Mouse (Mus musculus): ENCODE measurements around the gene Nfil3. TPM values are rescaled to one million over a fixed set of nuclear protein-coding genes. Genes with fewer than 3 reads are reported as not detected.

Nfil3 gene
- polyA plus RNA-seq, 1 experiment from 2014 or later = 48.0 TPM

- Histone ChIP-seq H3K4me1 (replicated peaks) (peaks cover 35% of the 10 kb centered on the region), H3K27me3 (no peaks in the 10 kb centered on the region), H3K4me3 (peak overlapping the region; percentile 83), H3K36me3 (no peaks in the 10 kb centered on the region), H3K27ac (replicated peaks) (peak overlapping the region; percentile 97), H3K4me2 (peak overlapping the region; percentile 96), H3K9ac (peak overlapping the region; percentile 81), H3K9me3 (no peaks in the 10 kb centered on the region)
- ATAC-seq (ENCODE audit: low FRiP score, low read depth) = peak; percentile 85
- WGBS = under 1% methylated on average over 57 of the region's 77 CpGs
Measured at GRCm38 (mm10) chr13:52980211-52980950, 492 bp downstream of the Nfil3 start.

- ATAC-seq (ENCODE audit: low FRiP score, low read depth) = no peak
- Histone ChIP-seq H3K4me2 (peak overlapping the region; percentile 96), H3K9me3 (no peaks in the 10 kb centered on the region), H3K4me1 (replicated peaks) (peaks cover 44% of the 10 kb centered on the region), H3K27me3 (no peaks in the 10 kb centered on the region), H3K4me3 (peak overlapping the region; percentile 83), H3K9ac (peak overlapping the region; percentile 81), H3K36me3 (no peaks in the 10 kb centered on the region), H3K27ac (replicated peaks) (peak overlapping the region; percentile 97)
- WGBS = under 1% methylated on average over 22 of the region's 22 CpGs
Measured at GRCm38 (mm10) chr13:52979331-52980051, 1.4 kb downstream of the Nfil3 start.

GRCm38 (mm10) chr13:52978321-52978981 lies 2.4 kb downstream of the Nfil3 start:
- H3K4me3 ChIP-seq = peak overlapping the region; percentile 83
- WGBS = under 1% methylated on average over 61 of the region's 64 CpGs
- peak; percentile 25; the same call in 1 of the 2 replicates for ATAC-seq (ENCODE audit: low FRiP score, low read depth)
- H3K9ac ChIP-seq = peak overlapping the region; percentile 92
- peak overlapping the region; percentile 96 for H3K4me2 ChIP-seq
- H3K9me3 ChIP-seq = no peaks in the 10 kb centered on the region
- no peaks in the 10 kb centered on the region for H3K36me3 ChIP-seq
- H3K27ac ChIP-seq (replicated peaks) = peak overlapping the region; percentile 97
- peaks cover 44% of the 10 kb centered on the region for H3K4me1 ChIP-seq (replicated peaks)
- no peaks in the 10 kb centered on the region for H3K27me3 ChIP-seq

- Histone ChIP-seq H3K4me3 (peak overlapping the region; percentile 83), H3K4me2 (peak overlapping the region; percentile 96), H3K27me3 (no peaks in the 10 kb centered on the region), H3K4me1 (replicated peaks) (peaks cover 44% of the 10 kb centered on the region), H3K36me3 (no peaks in the 10 kb centered on the region), H3K9me3 (no peaks in the 10 kb centered on the region), H3K27ac (replicated peaks) (peak overlapping the region; percentile 97), H3K9ac (peak overlapping the region; percentile 92)
- 15% methylated on average over 4 of the region's 4 CpGs for WGBS
- ATAC-seq (ENCODE audit: low FRiP score, low read depth) = no peak
Measured at GRCm38 (mm10) chr13:52977757-52978156, 3.1 kb downstream of the Nfil3 start.

- no peak for ATAC-seq (ENCODE audit: low FRiP score, low read depth)
- Histone ChIP-seq H3K4me2 (peak overlapping the region; percentile 96), H3K36me3 (no peaks in the 10 kb centered on the region), H3K27ac (replicated peaks) (peak overlapping the region; percentile 97), H3K27me3 (no peaks in the 10 kb centered on the region), H3K4me3 (peak overlapping the region; percentile 83), H3K9me3 (no peaks in the 10 kb centered on the region), H3K9ac (peak overlapping the region; percentile 92), H3K4me1 (replicated peaks) (peaks cover 40% of the 10 kb centered on the region)
- 69% methylated on average over 9 of the region's 9 CpGs for WGBS
Measured at GRCm38 (mm10) chr13:52977221-52977609, 3.7 kb downstream of the Nfil3 start.

GRCm38 (mm10) chr13:52976510-52977220 lies 4.2 kb downstream of the Nfil3 start:
- H3K4me3 ChIP-seq = peak overlapping the region; percentile 6; the same call in 1 of the 2 replicates
- H3K27ac ChIP-seq (replicated peaks) = peak overlapping the region; percentile 35; the same call in 1 of the 2 replicates
- no peaks in the 10 kb centered on the region for H3K9me3 ChIP-seq
- no peaks in the 10 kb centered on the region for H3K36me3 ChIP-seq
- H3K27me3 ChIP-seq = no peaks in the 10 kb centered on the region
- 17% methylated on average over 16 of the region's 16 CpGs for WGBS
- peak overlapping the region; percentile 96 for H3K4me2 ChIP-seq
- H3K4me1 ChIP-seq (replicated peaks) = peaks cover 35% of the 10 kb centered on the region
- H3K9ac ChIP-seq = no peak overlapping the region
- ATAC-seq (ENCODE audit: low FRiP score, low read depth) = no peak

GRCm38 (mm10) chr13:52976130-52976509 lies 4.8 kb downstream of the Nfil3 start:
- 37% methylated on average over 8 of the region's 8 CpGs for WGBS
- H3K27ac ChIP-seq (replicated peaks) = peak overlapping the region; percentile 35; the same call in 1 of the 2 replicates
- H3K9ac ChIP-seq = no peak overlapping the region
- H3K36me3 ChIP-seq = no peaks in the 10 kb centered on the region
- H3K4me2 ChIP-seq = peak overlapping the region; percentile 96
- H3K4me3 ChIP-seq = 0 out of 2 replicates have a peak overlapping the region, but pooled peaks have one; percentile 6
- no peaks in the 10 kb centered on the region for H3K27me3 ChIP-seq
- no peak for ATAC-seq (ENCODE audit: low FRiP score, low read depth)
- no peaks in the 10 kb centered on the region for H3K9me3 ChIP-seq
- peaks cover 35% of the 10 kb centered on the region for H3K4me1 ChIP-seq (replicated peaks)

GRCm38 (mm10) chr13:52974676-52975075 lies 6.2 kb downstream of the Nfil3 start:
- ATAC-seq (ENCODE audit: low FRiP score, low read depth) = no peak
- Histone ChIP-seq H3K4me1 (replicated peaks) (peaks cover 35% of the 10 kb centered on the region), H3K4me3 (no peak overlapping the region), H3K9me3 (no peaks in the 10 kb centered on the region), H3K36me3 (no peaks in the 10 kb centered on the region), H3K27ac (replicated peaks) (no peak overlapping the region), H3K27me3 (no peaks in the 10 kb centered on the region), H3K4me2 (no peak overlapping the region), H3K9ac (no peak overlapping the region)
- WGBS = 76% methylated on average over 3 of the region's 3 CpGs

- Histone ChIP-seq H3K27me3 (no peaks in the 10 kb centered on the region), H3K4me2 (no peak overlapping the region), H3K36me3 (no peaks in the 10 kb centered on the region; the same call in 1 of the 2 replicates), H3K9me3 (no peaks in the 10 kb centered on the region), H3K27ac (replicated peaks) (no peak overlapping the region), H3K9ac (no peak overlapping the region), H3K4me3 (no peak overlapping the region), H3K4me1 (replicated peaks) (peaks cover 35% of the 10 kb centered on the region)
- WGBS = 91% methylated on average over 10 of the region's 10 CpGs
- ATAC-seq (ENCODE audit: low FRiP score, low read depth) = no peak
Measured at GRCm38 (mm10) chr13:52973427-52973826, 7.4 kb downstream of the Nfil3 start.

- H3K4me1 ChIP-seq (replicated peaks) = peaks cover 31% of the 10 kb centered on the region
Measured at GRCm38 (mm10) chr13:52972626-52973025, 8.2 kb downstream of the Nfil3 start.

GRCm38 (mm10) chr13:52970876-52971275 lies 10.0 kb downstream of the Nfil3 start:
- Histone ChIP-seq H3K4me1 (replicated peaks) (peaks cover 14% of the 10 kb centered on the region), H3K4me3 (no peak overlapping the region), H3K9ac (no peak overlapping the region), H3K9me3 (no peaks in the 10 kb centered on the region), H3K4me2 (no peak overlapping the region), H3K27me3 (no peaks in the 10 kb centered on the region), H3K36me3 (peaks cover 22% of the 10 kb centered on the region), H3K27ac (replicated peaks) (no peak overlapping the region)
- no peak for ATAC-seq (ENCODE audit: low FRiP score, low read depth)
- WGBS = 82% methylated on average over 6 of the region's 6 CpGs

More at GRCm38 (mm10) chr13:52972626-52973025, 8.2 kb downstream of the Nfil3 start:
- WGBS = 92% methylated on average over 3 of the region's 3 CpGs
- no peak for ATAC-seq (ENCODE audit: low FRiP score, low read depth)
- Histone ChIP-seq H3K4me3 (no peak overlapping the region), H3K27me3 (no peaks in the 10 kb centered on the region), H3K36me3 (peaks cover 8% of the 10 kb centered on the region), H3K27ac (replicated peaks) (no peak overlapping the region), H3K9ac (no peak overlapping the region), H3K4me2 (no peak overlapping the region), H3K9me3 (no peaks in the 10 kb centered on the region)
